Mouse (Mus musculus): Measurements from ENCODE around the gene C1qa.

The C1qa gene

DNA sequence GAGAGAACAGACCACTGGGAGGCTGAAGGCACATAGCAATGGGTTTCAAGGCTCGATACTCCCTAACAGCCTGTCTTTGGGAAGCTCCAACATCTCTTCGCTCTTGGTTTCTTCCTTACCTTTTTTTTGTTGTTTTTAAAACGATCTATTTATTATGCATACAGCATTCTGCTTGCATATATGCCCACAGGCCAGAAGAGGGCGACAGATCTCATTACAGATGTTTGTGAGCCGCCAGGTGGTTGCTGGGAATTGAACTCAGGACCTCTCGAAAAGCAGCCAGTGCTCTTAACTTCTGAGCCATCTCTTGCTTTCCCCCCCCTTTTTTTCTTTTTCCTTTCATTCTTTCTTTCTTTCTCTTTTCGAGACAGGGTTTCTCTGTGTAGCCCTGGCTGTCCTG, 551 bp upstream of the C1qa start:
- DNase-seq (ENCODE audit: low read depth, low spot score) = no peak

- DNase-seq (ENCODE audit: low read depth, low spot score) = no peak
Observed at GRCm38 (mm10) chr4:136898084-136898598, 462 bp downstream of the C1qa start.

- no peak for DNase-seq (ENCODE audit: low read depth, low spot score)
Observed at GRCm38 (mm10) chr4:136896461-136896860, 2.1 kb downstream of the C1qa start.

- no peak for DNase-seq (ENCODE audit: low read depth, low spot score)
Observed at GRCm38 (mm10) chr4:136895861-136896260, 2.7 kb downstream of the C1qa start.

GRCm38 (mm10) chr4:136894821-136895220, 3.8 kb downstream of the C1qa start:
- DNase-seq (ENCODE audit: low read depth, low spot score) = no peak

- peak; percentile 56 for DNase-seq (ENCODE audit: low read depth, low spot score)
Observed at GRCm38 (mm10) chr4:136893691-136894543, 4.7 kb downstream of the C1qa start.

- DNase-seq (ENCODE audit: low read depth, low spot score) = no peak
Observed at GRCm38 (mm10) chr4:136892811-136893210, 5.8 kb downstream of the C1qa start, which contains the start of gene C1qc. TSS of gene C1qc (minus strand) at chr4:136893065.

GRCm38 (mm10) chr4:136892371-136892770, 6.2 kb downstream of the C1qa start:
- DNase-seq (ENCODE audit: low read depth, low spot score) = no peak

GRCm38 (mm10) chr4:136891115-136891514, 7.5 kb downstream of the C1qa start:
- DNase-seq (ENCODE audit: low read depth, low spot score) = no peak

- DNase-seq (ENCODE audit: low read depth, low spot score) = no peak
Observed at GRCm38 (mm10) chr4:136889981-136890380, 8.6 kb downstream of the C1qa start.

GRCm38 (mm10) chr4:136887714-136888113, 10.9 kb downstream of the C1qa start:
- no peak for DNase-seq (ENCODE audit: low read depth, low spot score)

GRCm38 (mm10) chr4:136886101-136886500, 12.5 kb downstream of the C1qa start, which contains the start of gene C1qb:
TSS of gene C1qb (minus strand) at chr4:136886187.
- DNase-seq (ENCODE audit: low read depth, low spot score) = no peak

DNA sequence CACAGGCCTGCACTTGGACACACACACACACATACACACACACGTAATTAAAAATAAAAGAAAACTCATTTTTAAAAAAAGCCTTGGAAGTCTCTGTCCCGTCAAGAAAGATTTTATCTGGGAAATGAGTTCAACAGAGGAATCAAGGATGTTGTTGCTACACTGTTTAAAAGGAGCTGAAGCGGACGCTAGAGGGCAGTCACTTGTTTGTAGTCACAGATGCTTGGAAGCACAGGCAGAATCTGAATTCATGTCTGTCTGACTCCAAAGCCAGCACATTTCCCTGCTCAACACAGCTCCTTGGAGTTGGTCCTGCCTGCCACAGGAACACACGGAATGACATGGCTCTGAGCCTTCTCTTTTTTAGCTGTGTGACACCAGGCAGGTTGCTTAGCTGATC, 20.0 kb downstream of the C1qa start:
- DNase-seq (ENCODE audit: low read depth, low spot score) = no peak

GRCm38 (mm10) chr4:136878171-136878570, 20.4 kb downstream of the C1qa start:
- no peak for DNase-seq (ENCODE audit: low read depth, low spot score)

GRCm38 (mm10) chr4:136876971-136877370, 21.6 kb downstream of the C1qa start:
- peak; percentile 72 for DNase-seq (ENCODE audit: low read depth, low spot score)

- no peak for DNase-seq (ENCODE audit: low read depth, low spot score)
Observed at GRCm38 (mm10) chr4:136875012-136875411, 23.6 kb downstream of the C1qa start.

- no peak for DNase-seq (ENCODE audit: low read depth, low spot score)
Observed at GRCm38 (mm10) chr4:136868371-136868770, 30.2 kb downstream of the C1qa start.

DNA sequence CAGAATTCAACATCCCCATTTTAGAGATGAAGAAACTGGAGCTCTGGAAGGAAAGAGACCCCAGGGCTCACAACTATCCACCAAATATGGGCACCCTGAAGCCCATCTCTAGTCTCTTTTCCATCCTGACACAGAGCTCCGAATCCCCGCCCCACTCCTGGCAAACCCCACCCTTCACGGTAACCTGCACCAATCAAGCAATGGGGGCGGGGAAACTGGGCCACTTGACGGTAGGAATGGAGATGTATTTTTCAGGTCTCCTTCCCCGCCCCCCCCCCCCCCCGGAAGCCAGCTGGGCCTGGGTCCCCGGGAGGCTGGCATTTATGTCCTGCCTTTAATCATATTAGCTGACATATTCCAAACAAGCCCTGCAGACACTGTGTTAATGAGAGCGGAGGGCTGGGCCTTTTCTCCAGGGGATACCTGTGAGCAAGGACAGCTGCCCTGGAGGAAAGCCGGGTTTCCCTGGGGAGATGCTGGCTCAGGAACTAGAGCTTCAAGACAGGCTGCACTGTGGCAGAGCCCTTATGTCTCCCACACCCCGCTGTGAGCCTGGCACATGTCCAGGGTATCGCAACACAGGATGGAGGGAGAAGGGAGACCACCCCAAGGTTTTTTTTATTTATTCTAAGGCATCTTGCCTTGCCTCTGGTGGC, 30.8 kb downstream of the C1qa start:
- DNase-seq (ENCODE audit: low read depth, low spot score) = no peak

GRCm38 (mm10) chr4:136865531-136865930, 33.1 kb downstream of the C1qa start:
- DNase-seq (ENCODE audit: low read depth, low spot score) = no peak

DNA sequence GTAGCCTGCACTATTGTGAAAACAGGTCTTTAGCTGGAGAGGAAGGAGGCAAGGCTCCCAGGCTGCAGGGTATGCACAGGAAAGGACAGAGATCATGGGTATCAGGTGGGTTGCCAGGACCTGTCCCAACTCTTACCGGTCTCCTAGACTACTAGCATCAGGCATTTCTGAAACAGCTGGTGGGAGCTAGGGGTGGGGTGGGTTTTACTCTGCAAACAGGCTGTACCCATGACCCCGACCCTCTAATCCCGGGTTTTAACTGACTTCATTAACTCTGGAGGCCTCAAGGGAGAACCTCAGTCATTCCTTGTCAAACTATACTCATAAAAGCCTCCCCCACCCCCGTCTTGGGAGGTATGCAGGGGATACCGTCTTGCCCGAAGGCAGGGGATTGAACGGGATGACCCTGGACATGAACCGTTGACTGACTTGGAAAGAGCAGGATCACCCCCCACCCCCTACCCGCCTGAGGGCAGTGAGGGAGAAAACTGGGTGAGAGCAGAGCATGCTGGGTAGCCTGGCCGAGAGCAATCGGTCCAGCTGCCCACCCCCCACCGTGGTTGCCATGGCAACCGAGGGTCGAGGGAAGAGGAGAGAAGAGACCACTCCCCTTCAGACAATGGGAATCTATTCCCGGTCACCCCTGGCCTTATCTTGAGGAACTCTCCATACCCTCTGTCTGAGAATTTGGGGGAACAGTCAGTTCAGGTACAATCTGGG, 33.7 kb downstream of the C1qa start:
- DNase-seq (ENCODE audit: low read depth, low spot score) = no peak

GRCm38 (mm10) chr4:136863517-136863916, 35.1 kb downstream of the C1qa start:
- DNase-seq (ENCODE audit: low read depth, low spot score) = no peak

- DNase-seq (ENCODE audit: low read depth, low spot score) = no peak
Observed at GRCm38 (mm10) chr4:136862411-136862810, 36.2 kb downstream of the C1qa start.
